Mouse (Mus musculus) gastrocnemius, adult 2 months (tissue): Measurements from ENCODE around the gene Perp. TPM values are rescaled to one million over a fixed set of nuclear protein-coding genes. Genes with fewer than 3 reads are reported as not detected.

Source experiments
- DNase-seq: peaks from one replicate; pipeline ENCODE4 v3.0.0; 2022
- H3K27ac ChIP-seq: fragments of 200-600 bp; 2 replicates; pipeline ENCODE4 v1.8.1; 2022; ENCODE audit warnings: mild to moderate bottlenecking
- H3K4me3 ChIP-seq: fragments of 200-600 bp; 2 replicates; pipeline ENCODE4 v1.8.1; 2022; ENCODE audit warnings: mild to moderate bottlenecking, moderate library complexity
- CTCF ChIP-seq: fragments of 200-600 bp; IDR thresholded peaks from 2 replicates; pipeline ENCODE4 v1.8.1; 2022; ENCODE audit warnings: antibody characterized with exemption, mild to moderate bottlenecking, moderate library complexity
- intact Hi-C: fragments of 180-260 bp; cut with DNase I; formaldehyde crosslinking; loops from one replicate; pipeline ENCODE4 v1.15.1; 2025
- long read RNA-seq, 2 experiments: library from polyadenylated mRNA; stranded (forward); transcript quantifications; one replicate each; pipeline ENCODE4 v2.0.0; 2021
- total RNA-seq, 2 experiments: library from RNA; stranded (reverse); gene quantifications; 2 replicates each; pipeline ENCODE4 v1.2.3; 2021

The Perp gene
- total RNA-seq, result 1 to 10 TPM; 1.4 to 2.9 TPM
- long read RNA-seq, experiment 1, partial matches to known transcripts, result 0 of 2 reads
- long read RNA-seq, experiment 1, other reads (novel, unspliced or antisense), result 0 of 2 reads
- long read RNA-seq, experiment 2, transcript Perp-201 (3 exons, 1,952 nt), result major isoform, 5 of 5 reads
- long read RNA-seq, experiment 2, partial matches to known transcripts, result 0 of 5 reads
- long read RNA-seq, experiment 2, other reads (novel, unspliced or antisense), result 0 of 5 reads

GRCm38 (mm10) chr10:18844441-18845286 is at the start of gene Perp:
TSS of gene Perp (plus strand) at chr10:18845020.
- H3K27ac ChIP-seq, result no peak within 1 kb of the TSS
- intact Hi-C loops, result loop anchor here (10.0 kb wide), 1 partner anchor 280 kb away; no protein-coding TSS in a partner anchor
- DNase-seq, result peak; percentile 56
- H3K4me3 ChIP-seq, result peak within 1 kb of the TSS; percentile 71
- TF ChIP-seq CTCF, result no peak

GRCm38 (mm10) chr10:18811751-18812150 is 33.1 kb upstream of the Perp start:
- Histone ChIP-seq H3K27ac (no peak overlapping the region), H3K4me3 (no peak overlapping the region)
- intact Hi-C loops, result no loop called here
- DNase-seq, result no peak
- no peak for TF ChIP-seq CTCF

GRCm38 (mm10) chr10:18816560-18816959 is 28.3 kb upstream of the Perp start:
- TF ChIP-seq CTCF, result no peak
- DNase-seq, result peak; percentile 66
- intact Hi-C loops, result no loop called here
- Histone ChIP-seq H3K27ac (no peak overlapping the region), H3K4me3 (no peak overlapping the region)

GRCm38 (mm10) chr10:18825143-18825542 is 19.7 kb upstream of the Perp start:
- TF ChIP-seq CTCF, result no peak
- Histone ChIP-seq H3K27ac (no peak overlapping the region), H3K4me3 (no peak overlapping the region)
- intact Hi-C loops, result no loop called here
- DNase-seq, result no peak

- intact Hi-C loops, result no loop called here
- Histone ChIP-seq H3K4me3 (no peak overlapping the region), H3K27ac (no peak overlapping the region)
- DNase-seq, result no peak
- no peak for TF ChIP-seq CTCF
Measured at GRCm38 (mm10) chr10:18826107-18826506, 18.7 kb upstream of the Perp start.

GRCm38 (mm10) chr10:18827936-18828335 is 16.9 kb upstream of the Perp start:
- intact Hi-C loops, result no loop called here
- Histone ChIP-seq H3K4me3 (no peak overlapping the region), H3K27ac (no peak overlapping the region)
- TF ChIP-seq CTCF, result no peak
- no peak for DNase-seq

- no peak overlapping the region for H3K27ac ChIP-seq
- no peak for TF ChIP-seq CTCF
- no peak overlapping the region for H3K4me3 ChIP-seq
- no peak for DNase-seq
- intact Hi-C loops, result no loop called here
Measured at GRCm38 (mm10) chr10:18830359-18830758, 14.5 kb upstream of the Perp start.

GRCm38 (mm10) chr10:18831823-18832222 is 13.0 kb upstream of the Perp start:
- no peak for TF ChIP-seq CTCF
- intact Hi-C loops, result no loop called here
- no peak overlapping the region for H3K4me3 ChIP-seq
- no peak overlapping the region for H3K27ac ChIP-seq
- no peak for DNase-seq

- TF ChIP-seq CTCF, result no peak
- Histone ChIP-seq H3K4me3 (no peak overlapping the region), H3K27ac (no peak overlapping the region)
- DNase-seq, result no peak
- intact Hi-C loops, result no loop called here
Measured at GRCm38 (mm10) chr10:18834389-18834788, 10.4 kb upstream of the Perp start.

GRCm38 (mm10) chr10:18835684-18836479 is 8.9 kb upstream of the Perp start:
- Histone ChIP-seq H3K27ac (no peak overlapping the region), H3K4me3 (no peak overlapping the region)
- intact Hi-C loops, result loop anchor here (2.0 kb wide), 1 partner anchor 69 kb away; no protein-coding TSS in a partner anchor
- TF ChIP-seq CTCF, result peak; percentile 68
- peak; percentile 31 for DNase-seq

GRCm38 (mm10) chr10:18839530-18839929 is 5.3 kb upstream of the Perp start:
- no peak for TF ChIP-seq CTCF
- H3K4me3 ChIP-seq, result no peak overlapping the region
- no peak overlapping the region for H3K27ac ChIP-seq
- intact Hi-C loops, result no loop called here
- no peak for DNase-seq

- Histone ChIP-seq H3K4me3 (no peak overlapping the region), H3K27ac (no peak overlapping the region)
- DNase-seq, result no peak
- peak; percentile 46 for TF ChIP-seq CTCF
- intact Hi-C loops, result loop anchor here (10.0 kb wide), 1 partner anchor 276 kb away; no protein-coding TSS in a partner anchor
Measured at GRCm38 (mm10) chr10:18840736-18841135, 4.1 kb upstream of the Perp start.

- TF ChIP-seq CTCF, result no peak
- Histone ChIP-seq H3K27ac (no peak overlapping the region), H3K4me3 (peak overlapping the region; percentile 71)
- intact Hi-C loops, result loop anchor here (10.0 kb wide), 1 partner anchor 280 kb away; no protein-coding TSS in a partner anchor
- DNase-seq, result no peak
Measured at GRCm38 (mm10) chr10:18845287-18845662, 455 bp downstream of the Perp start.
